Mouse (Mus musculus) cortical plate, adult 2 months (tissue): ENCODE data around the gene Cacna1d. TPM values are rescaled to one million over a fixed set of nuclear protein-coding genes. Genes with fewer than 3 reads are reported as not detected.
A peak's percentile ranks its signal among the peaks of the same experiment; 100 is the strongest.

Source experiments
- H3K27ac ChIP-seq: fragments of 200-500 bp; 2 replicates; pipeline ENCODE4 v1.5.1; 2012; ENCODE audit warnings: low read length, control low read depth, inconsistent platforms; ENCODE audit not compliant: insufficient read depth
- H3K4me1 ChIP-seq: fragments of 200-500 bp; 2 replicates; pipeline ENCODE4 v1.6.1; 2011; ENCODE audit warnings: low read length; ENCODE audit not compliant: control insufficient read depth, insufficient read depth
- H3K4me3 ChIP-seq: fragments of 200-500 bp; 2 replicates; pipeline ENCODE4 v1.5.1; 2011; ENCODE audit warnings: mild to moderate bottlenecking, low read length, control low read depth; ENCODE audit not compliant: insufficient read depth
- CTCF ChIP-seq: fragments of 200-500 bp; IDR thresholded peaks from 2 replicates; pipeline ENCODE4 v1.5.1; 2011; ENCODE audit warnings: mild to moderate bottlenecking, control low read depth, low read length; ENCODE audit not compliant: insufficient read depth; ENCODE audit errors: extremely low read depth
- POLR2A ChIP-seq: fragments of 200-500 bp; IDR thresholded peaks from 2 replicates; pipeline ENCODE4 v1.6.1; 2011; ENCODE audit warnings: mild to moderate bottlenecking, low read length, control low read depth; ENCODE audit not compliant: insufficient read depth; ENCODE audit errors: extremely low read depth
- polyA plus RNA-seq: library from polyadenylated mRNA; depleted of rRNA; stranded (reverse); fragments of >200 nt; gene quantifications from 2 replicates; pipeline ENCODE4 v1.2.3, GENCODE M21; 2012

Gene Cacna1d
- polyA plus RNA-seq, 1 experiment: 53.4 TPM

DNA sequence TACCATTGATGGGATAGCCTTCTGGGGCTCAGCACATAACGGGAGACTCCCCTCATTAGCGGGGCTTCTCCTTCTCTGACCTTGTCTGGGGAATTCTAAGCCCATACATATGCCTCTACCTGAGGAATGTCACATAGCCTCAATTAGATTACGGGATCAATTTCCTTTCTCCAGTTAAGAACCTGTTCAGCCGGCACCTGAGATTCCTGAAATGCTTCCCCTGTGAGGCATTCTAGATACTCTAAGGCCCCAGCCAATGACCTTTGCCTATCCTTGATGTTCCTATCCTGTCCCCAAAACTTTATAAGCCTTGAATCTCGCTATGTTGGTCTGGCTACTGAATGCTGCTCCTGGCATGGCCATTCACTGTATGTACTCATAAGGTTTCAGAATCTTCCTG, 17.6 kb downstream of the Cacna1d start:
- no peak overlapping the region for H3K4me3 ChIP-seq
- H3K27ac ChIP-seq: no peak overlapping the region
- no peaks in the 10 kb centered on the region for H3K4me1 ChIP-seq
- TF ChIP-seq POLR2A (no peak), CTCF (no peak)

- TF ChIP-seq POLR2A (no peak), CTCF (no peak)
- Histone ChIP-seq H3K4me3 (no peak overlapping the region), H3K4me1 (peaks cover 1% of the 10 kb centered on the region; the same call in 1 of the 2 replicates), H3K27ac (no peak overlapping the region)
These were observed 27.9 kb downstream of the Cacna1d start for GRCm38 (mm10) chr14:30463312-30463711.

DNA sequence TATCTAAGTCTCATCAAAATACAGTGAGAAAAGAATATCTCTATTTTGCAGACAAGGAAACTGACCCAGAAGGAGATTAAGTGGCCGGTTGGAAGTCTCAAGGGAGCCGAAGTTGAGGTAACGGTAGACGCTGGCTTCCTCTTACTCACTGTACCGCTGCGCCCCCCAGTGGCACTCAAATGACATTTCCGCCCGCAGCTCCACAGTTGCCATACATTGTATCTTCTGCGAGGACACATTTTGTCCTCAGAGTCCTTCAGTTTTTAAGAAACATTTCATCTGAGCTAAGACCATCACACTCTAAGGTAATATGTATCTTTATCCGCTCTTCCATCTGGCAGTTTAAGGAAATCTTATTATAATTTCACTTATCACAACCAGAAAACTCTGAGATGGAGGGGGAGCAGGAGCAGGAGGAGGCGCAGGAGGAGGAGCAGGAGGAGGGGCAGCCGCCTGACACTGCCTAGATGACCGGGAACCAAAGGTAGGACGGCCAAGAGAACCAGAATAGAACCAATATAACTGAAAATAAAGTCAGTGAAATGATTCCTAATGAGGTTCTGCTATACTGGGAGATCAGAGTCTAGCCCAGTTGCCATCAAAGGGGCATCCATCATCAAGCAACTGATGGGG, 31.2 kb downstream of the Cacna1d start:
- TF ChIP-seq POLR2A (no peak), CTCF (peak; percentile 87)
- Histone ChIP-seq H3K4me1 (peaks cover 4% of the 10 kb centered on the region), H3K4me3 (no peak overlapping the region), H3K27ac (no peak overlapping the region)

DNA sequence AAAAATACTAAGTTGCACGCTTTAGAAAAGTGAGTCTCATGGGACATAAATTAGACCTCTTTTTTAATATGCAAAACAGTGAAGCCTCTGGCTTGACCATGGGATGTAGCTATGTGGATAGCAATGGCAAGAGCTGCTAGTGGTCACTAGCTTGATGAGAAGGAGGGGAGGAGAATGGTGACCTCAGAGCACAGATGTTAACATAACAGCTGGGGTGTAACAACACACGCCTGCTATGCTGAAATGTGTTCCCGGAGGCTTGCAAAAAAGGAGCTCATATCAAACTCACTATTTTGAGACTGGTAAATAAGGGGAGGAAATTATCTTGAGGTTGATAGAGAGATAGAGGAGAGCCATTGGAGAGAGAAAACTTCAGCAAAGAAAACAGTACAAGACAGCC, 32.4 kb downstream of the Cacna1d start:
- H3K4me1 ChIP-seq: peaks cover 4% of the 10 kb centered on the region
- H3K4me3 ChIP-seq: no peak overlapping the region
- TF ChIP-seq CTCF: no peak
- no peak for TF ChIP-seq POLR2A
- no peak overlapping the region for H3K27ac ChIP-seq

DNA sequence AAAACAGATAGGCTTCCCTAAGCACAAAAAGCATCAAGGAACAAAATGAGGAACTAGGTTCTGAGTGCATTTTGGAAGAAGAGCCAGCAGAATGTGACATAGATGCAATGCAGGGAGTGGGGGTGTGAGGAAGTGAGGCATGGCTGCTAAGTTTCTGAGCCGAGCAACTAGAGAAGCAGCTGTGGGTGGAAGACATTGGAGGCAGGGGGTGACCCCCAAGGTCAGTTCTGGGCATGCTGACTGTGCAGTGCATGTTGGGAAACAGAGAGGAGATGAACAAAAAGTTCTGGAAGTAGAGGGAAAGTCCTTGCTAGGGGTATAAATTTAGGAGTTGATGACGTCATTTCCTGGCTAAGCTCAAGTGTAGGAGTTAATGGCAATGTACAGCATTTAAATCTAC, 33.4 kb downstream of the Cacna1d start:
- TF ChIP-seq POLR2A (no peak), CTCF (no peak)
- no peak overlapping the region for H3K27ac ChIP-seq
- H3K4me1 ChIP-seq: peaks cover 4% of the 10 kb centered on the region
- no peak overlapping the region for H3K4me3 ChIP-seq

- H3K4me1 ChIP-seq: peaks cover 4% of the 10 kb centered on the region
- H3K4me3 ChIP-seq: no peak overlapping the region
- no peak overlapping the region for H3K27ac ChIP-seq
- TF ChIP-seq POLR2A (no peak), CTCF (no peak)
These were observed 33.8 kb downstream of the Cacna1d start for GRCm38 (mm10) chr14:30457436-30457835.

- TF ChIP-seq CTCF (no peak), POLR2A (no peak)
- Histone ChIP-seq H3K27ac (no peak overlapping the region), H3K4me1 (peaks cover 4% of the 10 kb centered on the region), H3K4me3 (no peak overlapping the region)
These were observed 35.3 kb downstream of the Cacna1d start for GRCm38 (mm10) chr14:30455801-30456595.

DNA sequence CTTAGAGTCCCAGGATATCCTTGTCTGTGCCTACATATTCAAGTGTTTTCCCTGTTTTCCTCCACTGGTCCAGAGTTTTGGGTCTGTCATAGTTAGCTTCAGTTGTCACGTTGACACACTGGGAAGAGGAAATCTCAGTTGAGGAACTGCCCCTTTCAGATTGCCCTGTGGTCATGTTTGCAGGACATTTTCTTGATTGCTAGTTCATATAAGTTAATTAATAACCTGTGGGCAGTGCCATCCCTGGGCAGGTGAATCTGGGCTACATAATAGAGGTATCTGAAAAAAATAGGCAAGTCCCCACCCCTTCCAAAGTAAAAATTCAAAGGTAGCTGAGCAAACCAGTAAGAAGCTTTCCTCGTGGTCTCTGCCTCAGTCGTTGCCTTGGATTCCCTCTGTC, 51.3 kb downstream of the Cacna1d start:
- Histone ChIP-seq H3K4me3 (no peak overlapping the region), H3K27ac (no peak overlapping the region), H3K4me1 (no peaks in the 10 kb centered on the region)
- TF ChIP-seq POLR2A: no peak
- TF ChIP-seq CTCF: no peak

DNA sequence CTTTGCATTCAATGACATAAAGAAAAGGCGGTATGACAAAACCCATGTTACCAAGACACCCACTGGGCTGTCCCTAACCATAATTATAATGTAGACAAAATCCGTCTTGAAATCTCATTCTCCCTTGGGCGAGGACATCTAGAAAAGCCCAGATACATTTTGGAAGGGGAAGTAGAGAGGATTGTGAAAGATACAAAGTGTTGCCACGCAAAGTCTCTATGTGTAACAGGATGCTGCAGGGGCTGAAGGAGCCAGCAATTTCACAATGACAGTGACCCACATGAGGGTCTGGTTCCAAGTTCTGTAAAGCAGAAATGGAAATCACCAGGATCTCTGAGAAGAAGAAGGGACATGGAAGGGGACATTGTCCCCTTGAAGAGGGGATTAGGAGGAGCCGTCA, 55.9 kb downstream of the Cacna1d start:
- TF ChIP-seq CTCF: no peak
- no peak for TF ChIP-seq POLR2A
- Histone ChIP-seq H3K4me3 (no peak overlapping the region), H3K27ac (no peak overlapping the region), H3K4me1 (no peaks in the 10 kb centered on the region)

GRCm38 (mm10) chr14:30430446-30430845, 60.8 kb downstream of the Cacna1d start:
- H3K27ac ChIP-seq: no peak overlapping the region
- TF ChIP-seq POLR2A (no peak), CTCF (no peak)
- H3K4me1 ChIP-seq: no peaks in the 10 kb centered on the region
- no peak overlapping the region for H3K4me3 ChIP-seq
